Mouse (Mus musculus): ENCODE data around the gene Ly6g. TPM values are rescaled to one million over a fixed set of nuclear protein-coding genes. Genes with fewer than 3 reads are reported as not detected.
"Not testable (repeated sequence)": the region's sequence is repeated elsewhere in the genome, so short reads cannot be mapped to it uniquely, and the experiment has no call there.

Ly6g gene
- polyA plus RNA-seq, 1 experiment from 2014 or later = not detected

GRCm38 (mm10) chr15:75157646-75158045 is 2.6 kb downstream of the Ly6g start:
- no peak overlapping the region for H3K4me3 ChIP-seq
- 68% methylated on average over 1 of the region's 1 CpGs for WGBS
- peaks cover 14% of the 10 kb centered on the region; the same call in 1 of the 2 replicates for H3K9me3 ChIP-seq (replicated peaks)
- no peaks in the 10 kb centered on the region for H3K4me1 ChIP-seq
- H3K27me3 ChIP-seq (ENCODE audit: low read depth, poor library complexity, severe bottlenecking) = no peaks in the 10 kb centered on the region
- no peak overlapping the region for H3K27ac ChIP-seq (replicated peaks)
- no peaks in the 10 kb centered on the region for H3K36me3 ChIP-seq
- no peak for DNase-seq (ENCODE audit: low spot score)

GRCm38 (mm10) chr15:75175506-75175905 is 20.5 kb downstream of the Ly6g start:
- no peak overlapping the region for H3K27ac ChIP-seq (replicated peaks)
- WGBS = 71% methylated on average over 1 of the region's 1 CpGs
- peak; percentile 12 for DNase-seq (ENCODE audit: low spot score)

GRCm38 (mm10) chr15:75186291-75186690 is 31.3 kb downstream of the Ly6g start:
- no peak overlapping the region for H3K4me3 ChIP-seq
- 27% methylated on average over 2 of the region's 2 CpGs for WGBS
- no peaks in the 10 kb centered on the region for H3K9me3 ChIP-seq (replicated peaks)
- no peak for DNase-seq (ENCODE audit: low spot score)
- H3K4me1 ChIP-seq = no peaks in the 10 kb centered on the region
- no peak overlapping the region for H3K27ac ChIP-seq (replicated peaks)
- no peaks in the 10 kb centered on the region for H3K36me3 ChIP-seq
- no peaks in the 10 kb centered on the region for H3K27me3 ChIP-seq (ENCODE audit: low read depth, poor library complexity, severe bottlenecking)

More at GRCm38 (mm10) chr15:75175506-75175905, 20.5 kb downstream of the Ly6g start:
- no peak overlapping the region for H3K4me3 ChIP-seq
- H3K4me1 ChIP-seq = no peaks in the 10 kb centered on the region
- H3K27me3 ChIP-seq (ENCODE audit: low read depth, poor library complexity, severe bottlenecking) = no peaks in the 10 kb centered on the region
- no peaks in the 10 kb centered on the region for H3K36me3 ChIP-seq
- no peaks in the 10 kb centered on the region for H3K9me3 ChIP-seq (replicated peaks)

- Histone ChIP-seq H3K4me3 (no peak overlapping the region), H3K36me3 (no peaks in the 10 kb centered on the region), H3K4me1 (no peaks in the 10 kb centered on the region), H3K27me3 (ENCODE audit: low read depth, poor library complexity, severe bottlenecking) (no peaks in the 10 kb centered on the region), H3K27ac (replicated peaks) (no peak overlapping the region), H3K9me3 (replicated peaks) (no peaks in the 10 kb centered on the region)
- WGBS = 70% methylated on average over 2 of the region's 2 CpGs
- DNase-seq (ENCODE audit: low spot score) = no peak
Observed at GRCm38 (mm10) chr15:75189116-75189515, 34.1 kb downstream of the Ly6g start.

- not testable (repeated sequence) for H3K4me3 ChIP-seq; H3K36me3 ChIP-seq; H3K27me3 ChIP-seq (ENCODE audit: low read depth, poor library complexity, severe bottlenecking); H3K9me3 ChIP-seq (replicated peaks); H3K27ac ChIP-seq (replicated peaks); DNase-seq (ENCODE audit: low spot score); H3K4me1 ChIP-seq
- 33% methylated on average over 2 of the region's 3 CpGs for WGBS
Observed at GRCm38 (mm10) chr15:75190560-75190959, 35.5 kb downstream of the Ly6g start.

Other genes starting within 250 kb of the Ly6g start
- gene Ly6i, start 171.8 kb upstream of the Ly6g start, polyA plus RNA-seq (2016; fragmentation: Nextera tagmentation; extraction: Ambion mirVana) = not detected in 2 replicates
- gene Ly6a, start 157.2 kb upstream of the Ly6g start, polyA plus RNA-seq (2016; fragmentation: Nextera tagmentation; extraction: Ambion mirVana) = not detected in 2 replicates
- 0.81 and 1.1 TPM in 2 replicates for gene Ly6c1, start 106.4 kb upstream of the Ly6g start, polyA plus RNA-seq (2016; fragmentation: Nextera tagmentation; extraction: Ambion mirVana)
- gene Ly6c2, start 43.3 kb upstream of the Ly6g start, polyA plus RNA-seq (2016; fragmentation: Nextera tagmentation; extraction: Ambion mirVana) = not detected in 2 replicates
- gene BC025446, start 61.1 kb downstream of the Ly6g start, polyA plus RNA-seq (2016; fragmentation: Nextera tagmentation; extraction: Ambion mirVana) = not detected in 2 replicates
- not detected in 2 replicates for gene Ly6f, start 113.2 kb downstream of the Ly6g start, polyA plus RNA-seq (2016; fragmentation: Nextera tagmentation; extraction: Ambion mirVana)

Data from midbrain, embryonic 10.5 days (tissue).